In genomic region chr10:19356720-19357641, GRCm38 (mm10) we compare ENCODE assay signal across 9 mouse cellular contexts. TPM values are rescaled to one million over a fixed set of nuclear protein-coding genes. Genes with fewer than 3 reads are reported as not detected.
A peak's percentile ranks its signal among the peaks of the same experiment; 100 is the strongest.
DNase-seq lines count a peak whose midpoint lies in the region; ATAC-seq lines count a peak whose summit lies in the region.
"Had no signal": no experiment of that assay in that cellular context is flagged by ENCODE, and none has a peak within 500 bp of the region (broad histone marks: within the 10 kb centered on the region; RNA-seq: fewer than 3 reads in every experiment).

No protein-coding gene starts in this region.

- H3K9me3 ChIP-seq in heart, embryonic 10.5 days, result no peaks in the 10 kb centered on the region
- no peaks in the 10 kb centered on the region for H3K9me3 ChIP-seq in limb, embryonic 15.5 days

- WGBS in heart, embryonic 10.5 days, result under 1% methylated on average over 63 of the region's 63 CpGs
- under 1% methylated on average over 61 of the region's 63 CpGs for WGBS in limb, embryonic 15.5 days

- no peak overlapping the region for H3K27ac ChIP-seq in heart, embryonic 10.5 days
- H3K27ac ChIP-seq in limb, embryonic 15.5 days, result no peak overlapping the region

- no peaks in the 10 kb centered on the region for H3K36me3 ChIP-seq in heart, embryonic 10.5 days
- no peaks in the 10 kb centered on the region for H3K36me3 ChIP-seq in limb, embryonic 15.5 days

- peak overlapping the region; percentile 50 for H3K4me3 ChIP-seq in heart, embryonic 10.5 days
- peak overlapping the region; percentile 20 for H3K4me3 ChIP-seq in limb, embryonic 15.5 days

- H3K27me3 ChIP-seq in heart, embryonic 10.5 days (ENCODE audit: insufficient read depth, poor library complexity, severe bottlenecking), result peaks cover 99% of the 10 kb centered on the region
- H3K27me3 ChIP-seq in limb, embryonic 15.5 days, result peaks cover 96% of the 10 kb centered on the region

- H3K4me2 ChIP-seq in limb, embryonic 15.5 days, result peak overlapping the region; percentile 26

- H3K9ac ChIP-seq in limb, embryonic 15.5 days, result no peak overlapping the region

- DNase-seq in heart, embryonic 10.5 days (ENCODE audit: low spot score), result no peak
- DNase-seq in heart, adult 18-20 months, result no peak
- peak; percentile 43 for DNase-seq in thymus, postnatal 14 days
- DNase-seq in thymus, postnatal 10 days (ENCODE audit: low spot score in 2 of 2), result no peak
- no peak for DNase-seq in ovary, postnatal 10 days (ENCODE audit: low spot score)
- no peak for DNase-seq in spleen, adult 18-20 months
- no peak for DNase-seq in ovary, postnatal 14 days (ENCODE audit: low spot score)

- H3K4me1 ChIP-seq in heart, embryonic 10.5 days, result peaks cover 27% of the 10 kb centered on the region
- peaks cover 25% of the 10 kb centered on the region for H3K4me1 ChIP-seq in limb, embryonic 15.5 days

- no peak for ATAC-seq in limb, embryonic 15.5 days (ENCODE audit: insufficient number of reproducible peaks, low FRiP score, low TSS enrichment, low read depth)

RNA-seq across cellular contexts. Expression of gene Olig3, which starts 0.6 kb away (rescaled TPM):
- not detected in 2 replicates for polyA plus RNA-seq in heart, embryonic 10.5 days (2016; fragmentation: Nextera tagmentation; extraction: Ambion mirVana)
- not detected for total RNA-seq in heart, adult 18-20 months (2021)
- not detected in 2 replicates for polyA plus RNA-seq in limb, embryonic 15.5 days (2015; fragmentation: Nextera tagmentation; extraction: Ambion mirVana)
- polyA plus RNA-seq: inflammation-experienced regulatory T-cells, adult 6 months had no signal
